In genomic region chr5:137189326-137189725, GRCm38 (mm10) we compare ENCODE assay signal across 8 mouse cellular contexts. TPM values are rescaled to one million over a fixed set of nuclear protein-coding genes. Genes with fewer than 3 reads are reported as not detected.
DNase-seq lines count a peak whose midpoint lies in the region; ATAC-seq and TF ChIP-seq lines count a peak whose summit lies in the region.

No protein-coding gene starts in this region.

- H3K9me3 ChIP-seq in E14TG2a.4 (ENCODE audit: low read length) = no peaks in the 10 kb centered on the region
- no peaks in the 10 kb centered on the region for H3K9me3 ChIP-seq in embryonic facial prominence, embryonic 14.5 days (ENCODE audit: control insufficient read depth, low read length)
- H3K9me3 ChIP-seq in hindbrain, embryonic 16.5 days (ENCODE audit: control insufficient read depth, low read length) = no peaks in the 10 kb centered on the region
- 0 out of 2 replicates have a peak, but pooled peaks cover 7% of the 10 kb centered on the region for H3K9me3 ChIP-seq in midbrain, embryonic 10.5 days (replicated peaks)
- H3K9me3 ChIP-seq in stomach, embryonic 16.5 days (replicated peaks; ENCODE audit: control insufficient read depth, low read length) = no peaks in the 10 kb centered on the region

- peak; percentile 13 to 38 for DNase-seq in cerebellum, postnatal 25 days
- no peak for DNase-seq in cerebellum, adult 8-10 months
- DNase-seq in embryonic facial prominence, embryonic 14.5 days (ENCODE audit: low spot score) = peak; percentile 16
- DNase-seq in midbrain, embryonic 10.5 days (ENCODE audit: low spot score) = peak; percentile 44
- DNase-seq in adipocyte (ENCODE audit: low spot score) = no peak

- peak; percentile 2; the same call in 1 of the 2 replicates for ATAC-seq in embryonic facial prominence, embryonic 14.5 days (ENCODE audit: low read depth)
- ATAC-seq in hindbrain, embryonic 16.5 days = peak; percentile 50
- ATAC-seq in stomach, embryonic 16.5 days (ENCODE audit: insufficient read depth, low FRiP score) = no peak

- peak overlapping the region; percentile 74 for H3K4me3 ChIP-seq in E14TG2a.4 (replicated peaks; ENCODE audit: low read length)
- H3K4me3 ChIP-seq in embryonic facial prominence, embryonic 14.5 days (ENCODE audit: low read depth, low read length) = peak overlapping the region; percentile 54
- peak overlapping the region; percentile 52 for H3K4me3 ChIP-seq in hindbrain, embryonic 16.5 days (ENCODE audit: low read length)
- peak overlapping the region; percentile 60 for H3K4me3 ChIP-seq in midbrain, embryonic 10.5 days
- H3K4me3 ChIP-seq in stomach, embryonic 16.5 days (replicated peaks; ENCODE audit: low read length) = peak overlapping the region; percentile 58

- peaks cover 43% of the 10 kb centered on the region for H3K27me3 ChIP-seq in E14TG2a.4 (ENCODE audit: insufficient read depth, low read length)
- H3K27me3 ChIP-seq in embryonic facial prominence, embryonic 14.5 days (replicated peaks; ENCODE audit: control insufficient read depth, insufficient read depth, low read length) = peaks cover 17% of the 10 kb centered on the region
- H3K27me3 ChIP-seq in hindbrain, embryonic 16.5 days (replicated peaks; ENCODE audit: control insufficient read depth, insufficient read depth, low read length) = no peaks in the 10 kb centered on the region
- peaks cover 24% of the 10 kb centered on the region for H3K27me3 ChIP-seq in midbrain, embryonic 10.5 days (ENCODE audit: low read depth, poor library complexity, severe bottlenecking)
- no peaks in the 10 kb centered on the region; the same call in 1 of the 2 replicates for H3K27me3 ChIP-seq in stomach, embryonic 16.5 days (ENCODE audit: control insufficient read depth, insufficient read depth, low read length)

- H3K27ac ChIP-seq in embryonic facial prominence, embryonic 14.5 days (replicated peaks; ENCODE audit: low read depth, low read length) = no peak overlapping the region
- peak overlapping the region; percentile 61 for H3K27ac ChIP-seq in hindbrain, embryonic 16.5 days (ENCODE audit: low read depth, low read length)
- H3K27ac ChIP-seq in midbrain, embryonic 10.5 days (replicated peaks) = peak overlapping the region; percentile 83
- H3K27ac ChIP-seq in stomach, embryonic 16.5 days (ENCODE audit: low read length) = no peak overlapping the region

- H3K4me2 ChIP-seq in embryonic facial prominence, embryonic 14.5 days (ENCODE audit: low read depth, low read length) = peak overlapping the region; percentile 77
- peak overlapping the region; percentile 85 for H3K4me2 ChIP-seq in hindbrain, embryonic 16.5 days (ENCODE audit: low read length)
- peak overlapping the region; percentile 68 for H3K4me2 ChIP-seq in stomach, embryonic 16.5 days (ENCODE audit: low read depth, low read length)

- peaks cover 8% of the 10 kb centered on the region for H3K4me1 ChIP-seq in E14TG2a.4 (replicated peaks; ENCODE audit: low read depth, low read length)
- H3K4me1 ChIP-seq in embryonic facial prominence, embryonic 14.5 days (ENCODE audit: control insufficient read depth, insufficient read depth, low read length) = no peaks in the 10 kb centered on the region
- H3K4me1 ChIP-seq in hindbrain, embryonic 16.5 days (ENCODE audit: control insufficient read depth, insufficient read depth, low read depth, low read length) = no peaks in the 10 kb centered on the region
- H3K4me1 ChIP-seq in midbrain, embryonic 10.5 days = peaks cover 5% of the 10 kb centered on the region
- H3K4me1 ChIP-seq in stomach, embryonic 16.5 days (ENCODE audit: control insufficient read depth, insufficient read depth, low read length) = no peaks in the 10 kb centered on the region

- peak overlapping the region; percentile 72 for H3K9ac ChIP-seq in embryonic facial prominence, embryonic 14.5 days (ENCODE audit: low read depth, low read length)
- H3K9ac ChIP-seq in hindbrain, embryonic 16.5 days (ENCODE audit: low read depth, low read length) = peak overlapping the region; percentile 80
- H3K9ac ChIP-seq in stomach, embryonic 16.5 days (ENCODE audit: low read length) = peak overlapping the region; percentile 78

- H3K36me3 ChIP-seq in E14TG2a.4 (ENCODE audit: insufficient read depth, low read length) = no peaks in the 10 kb centered on the region
- H3K36me3 ChIP-seq in embryonic facial prominence, embryonic 14.5 days (ENCODE audit: control insufficient read depth, insufficient read depth, low read length) = no peaks in the 10 kb centered on the region
- H3K36me3 ChIP-seq in hindbrain, embryonic 16.5 days (ENCODE audit: control insufficient read depth, insufficient read depth, low read length) = no peaks in the 10 kb centered on the region
- no peaks in the 10 kb centered on the region for H3K36me3 ChIP-seq in midbrain, embryonic 10.5 days
- H3K36me3 ChIP-seq in stomach, embryonic 16.5 days (ENCODE audit: control insufficient read depth, insufficient read depth, low read length) = no peaks in the 10 kb centered on the region

- no peak for TF ChIP-seq CTCF in E14TG2a.4 (conservative IDR thresholded peaks at IDR 0.05; ENCODE audit: low read length)

- WGBS in embryonic facial prominence, embryonic 14.5 days = 4% methylated on average over 21 of the region's 34 CpGs
- WGBS in hindbrain, embryonic 16.5 days = 2% methylated on average over 29 of the region's 34 CpGs
- 4% methylated on average over 34 of the region's 34 CpGs for WGBS in midbrain, embryonic 10.5 days
- under 1% methylated on average over 34 of the region's 34 CpGs for WGBS in stomach, embryonic 16.5 days

RNA-seq across cellular contexts. Expression of gene Muc3a, which starts 22.9 kb away (rescaled TPM):
- 0.14 and 0.40 TPM in 2 replicates for polyA plus RNA-seq in embryonic facial prominence, embryonic 14.5 days (2014; fragmentation: Nextera tagmentation; extraction: Ambion mirVana)
- polyA plus RNA-seq in hindbrain, embryonic 16.5 days (2015; fragmentation: Nextera tagmentation; extraction: Ambion mirVana) = 0.51 and 0.55 TPM in 2 replicates
- 0.14 TPM in 1 of 2 replicates, not detected in the other for polyA plus RNA-seq in midbrain, embryonic 10.5 days (2016; fragmentation: Nextera tagmentation; extraction: Ambion mirVana)
- polyA plus RNA-seq in stomach, embryonic 16.5 days (2015; fragmentation: Nextera tagmentation; extraction: Ambion mirVana) = 1.1 TPM in 2 replicates

RNA-seq across cellular contexts. Expression of gene Muc3, which starts 40.2 kb away (rescaled TPM):
- 0.14 TPM in 1 of 2 replicates, not detected in the other for polyA plus RNA-seq in embryonic facial prominence, embryonic 14.5 days (2014; fragmentation: Nextera tagmentation; extraction: Ambion mirVana)
- polyA plus RNA-seq in hindbrain, embryonic 16.5 days (2015; fragmentation: Nextera tagmentation; extraction: Ambion mirVana) = not detected in 2 replicates
- not detected in 2 replicates for polyA plus RNA-seq in midbrain, embryonic 10.5 days (2016; fragmentation: Nextera tagmentation; extraction: Ambion mirVana)
- polyA plus RNA-seq in stomach, embryonic 16.5 days (2015; fragmentation: Nextera tagmentation; extraction: Ambion mirVana) = 0.15 TPM in 1 of 2 replicates, not detected in the other

Comparison
In these comparisons a context has a peak if more than half of its experiments do, and no peak if none do; other contexts are left out.
1. DNase-seq: peak in cerebellum, postnatal 25 days (2 of 2), embryonic facial prominence, embryonic 14.5 days (single experiment) and midbrain, embryonic 10.5 days (single experiment); none in cerebellum, adult 8-10 months (single experiment) and adipocyte (single experiment).
2. H3K27ac ChIP-seq: peak in hindbrain, embryonic 16.5 days (single experiment) and midbrain, embryonic 10.5 days (single experiment); none in embryonic facial prominence, embryonic 14.5 days (single experiment) and stomach, embryonic 16.5 days (single experiment).
3. Peak in every context shown above with its lines, with median percentiles within 50 percentile points of each other: H3K4me3 ChIP-seq, H3K4me2 ChIP-seq and H3K9ac ChIP-seq.